Mouse (Mus musculus) cerebellum, adult 8-10 months (tissue): Measurements from ENCODE around the gene Psmg4.

ENCODE experiments used
- DNase-seq: peaks from one replicate; pipeline ENCODE4 v3.0.0; 2022

Psmg4 gene

GRCm38 (mm10) chr13:34162491-34163303 is at the start of gene Psmg4:
Psmg4 (plus strand) TSS chr13:34162964.
- DNase-seq, result peak; percentile 93

DNA sequence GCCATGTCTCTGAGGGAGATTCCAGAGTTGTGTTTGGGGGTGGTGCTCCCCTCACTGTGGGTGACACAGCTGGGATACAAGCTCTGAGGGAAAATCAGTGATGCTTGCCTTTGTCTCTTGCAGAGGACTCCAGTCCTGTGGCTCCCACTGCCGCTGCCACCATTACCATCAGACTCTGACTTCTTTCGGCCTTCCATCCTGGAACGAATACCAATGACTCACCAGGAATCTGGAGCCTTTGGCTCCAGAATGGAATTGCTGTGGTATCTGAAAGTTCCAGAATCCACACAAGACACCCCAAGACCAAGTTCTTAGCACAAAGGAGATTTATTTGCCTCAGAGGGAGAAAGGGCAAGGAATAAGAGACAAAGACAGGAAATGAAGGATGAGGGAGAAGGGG is 49.7 kb upstream of the Psmg4 start:
- no peak for DNase-seq

DNA sequence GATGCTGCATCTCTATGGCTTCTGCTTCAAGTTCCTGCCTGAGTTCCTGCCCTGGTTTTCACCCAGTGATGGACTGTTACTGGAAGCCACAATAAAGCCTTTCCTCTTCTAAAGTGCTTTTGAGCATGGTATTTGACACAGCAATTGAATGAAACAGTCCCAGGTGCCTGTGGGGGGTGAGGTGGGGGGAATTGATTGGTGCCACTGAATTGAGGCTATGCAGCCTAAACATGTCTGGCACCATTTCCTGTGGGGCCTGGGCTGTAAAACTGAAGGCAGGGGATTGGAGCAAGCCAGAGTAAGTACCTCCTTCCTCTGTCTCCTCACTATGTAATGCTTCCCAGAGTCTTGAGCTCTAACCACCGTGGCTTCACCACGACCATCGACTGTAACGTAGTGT is 48.1 kb upstream of the Psmg4 start:
- DNase-seq, result no peak

DNA sequence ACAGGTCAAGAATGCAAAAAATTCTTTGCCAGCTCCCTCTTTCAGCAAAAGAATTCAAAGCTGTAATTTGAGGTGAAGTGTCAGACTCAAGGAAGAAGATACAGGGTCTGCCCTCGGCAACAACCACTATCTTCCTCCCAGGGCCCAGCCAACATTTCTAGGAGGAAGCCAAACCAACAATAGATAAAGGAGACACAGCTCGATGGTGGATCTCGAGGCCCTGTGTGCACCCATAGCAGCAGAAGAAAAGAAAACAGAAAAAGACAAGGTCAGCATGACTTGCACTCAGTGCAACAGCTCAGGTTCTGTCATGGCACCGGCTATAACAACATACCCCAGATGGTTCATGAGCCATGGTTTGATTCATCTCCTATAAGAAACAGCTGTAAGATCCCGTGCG is 46.3 kb upstream of the Psmg4 start:
- DNase-seq, result no peak

DNA sequence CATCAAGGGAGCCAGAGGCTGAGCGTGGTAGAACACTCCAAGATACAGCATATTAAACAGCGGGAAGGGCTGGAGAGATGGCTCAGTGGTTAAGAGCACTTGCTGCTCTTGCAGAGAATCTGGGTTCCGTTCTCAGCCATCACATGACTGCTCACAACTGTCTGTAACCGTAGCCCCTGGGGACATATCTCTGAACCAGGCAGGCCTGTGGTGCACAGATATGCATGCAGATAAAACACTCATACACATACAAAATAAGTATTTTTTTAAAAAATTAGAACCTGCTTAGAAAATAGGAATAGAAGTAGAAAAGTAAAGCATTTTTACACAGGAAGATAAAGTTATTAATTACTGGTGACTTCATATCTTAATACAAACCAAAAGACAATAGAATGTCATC is 43.9 kb upstream of the Psmg4 start:
- no peak for DNase-seq

DNA sequence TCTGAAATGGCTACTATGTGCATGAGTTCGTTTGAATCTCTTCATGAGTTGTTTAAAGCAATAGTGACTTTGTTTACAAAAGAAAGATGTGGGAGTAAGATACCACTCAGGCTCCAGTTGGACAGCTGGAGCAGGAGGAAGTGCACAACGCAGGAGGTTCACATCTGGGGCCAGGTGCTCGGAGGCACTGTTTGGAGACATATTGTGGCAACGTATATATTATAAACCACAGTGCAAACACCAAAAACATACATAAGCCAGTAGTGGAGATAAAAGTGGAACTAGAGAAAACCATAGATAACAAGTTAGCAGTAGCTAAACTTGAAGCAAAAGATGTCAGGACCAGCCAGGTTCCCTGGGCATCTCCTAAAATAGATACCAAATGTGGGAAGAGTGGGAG is 43.4 kb upstream of the Psmg4 start:
- DNase-seq, result no peak

- no peak for DNase-seq
These were observed 42.2 kb upstream of the Psmg4 start for GRCm38 (mm10) chr13:34120536-34120935.

GRCm38 (mm10) chr13:34125711-34126110 is 37.1 kb upstream of the Psmg4 start:
- DNase-seq, result no peak

- DNase-seq, result no peak
These were observed 34.3 kb upstream of the Psmg4 start for GRCm38 (mm10) chr13:34128276-34129114.

DNA sequence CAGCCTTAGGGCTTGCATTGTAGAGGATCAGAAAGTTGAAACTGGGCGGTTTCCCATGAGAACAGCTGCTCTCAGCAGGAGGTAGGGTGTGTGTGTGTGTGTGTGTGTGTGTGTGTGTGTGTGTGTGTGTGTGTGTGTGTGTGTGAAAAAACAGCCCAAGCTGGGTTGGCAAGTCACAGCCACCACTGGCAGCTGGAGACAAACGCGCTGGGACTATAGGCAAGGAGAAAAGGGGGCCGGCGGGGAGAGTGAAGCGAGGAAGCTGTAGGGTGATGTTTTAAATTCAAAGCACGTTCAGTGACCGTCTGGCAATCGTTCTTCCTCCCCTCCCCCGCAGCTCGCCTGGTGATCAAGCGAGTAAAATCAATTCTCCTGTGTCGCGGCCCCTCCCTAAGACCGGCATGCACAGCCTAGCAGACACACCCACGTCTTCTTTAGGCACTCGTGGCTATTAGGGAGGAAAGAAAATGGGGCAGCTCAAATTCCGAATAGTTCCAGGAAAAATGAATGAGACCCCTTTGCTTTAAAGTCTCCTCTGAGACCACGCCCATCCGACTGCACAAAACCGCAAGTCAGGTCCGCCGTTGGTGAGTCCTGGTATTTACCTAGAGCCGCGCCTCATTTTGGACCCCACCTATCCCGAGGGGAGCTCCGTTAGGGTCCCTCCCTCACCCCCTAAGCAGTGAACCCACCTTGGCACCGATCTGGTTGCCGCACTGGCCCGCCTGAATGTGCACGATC is 33.1 kb upstream of the Psmg4 start:
- no peak for DNase-seq

DNA sequence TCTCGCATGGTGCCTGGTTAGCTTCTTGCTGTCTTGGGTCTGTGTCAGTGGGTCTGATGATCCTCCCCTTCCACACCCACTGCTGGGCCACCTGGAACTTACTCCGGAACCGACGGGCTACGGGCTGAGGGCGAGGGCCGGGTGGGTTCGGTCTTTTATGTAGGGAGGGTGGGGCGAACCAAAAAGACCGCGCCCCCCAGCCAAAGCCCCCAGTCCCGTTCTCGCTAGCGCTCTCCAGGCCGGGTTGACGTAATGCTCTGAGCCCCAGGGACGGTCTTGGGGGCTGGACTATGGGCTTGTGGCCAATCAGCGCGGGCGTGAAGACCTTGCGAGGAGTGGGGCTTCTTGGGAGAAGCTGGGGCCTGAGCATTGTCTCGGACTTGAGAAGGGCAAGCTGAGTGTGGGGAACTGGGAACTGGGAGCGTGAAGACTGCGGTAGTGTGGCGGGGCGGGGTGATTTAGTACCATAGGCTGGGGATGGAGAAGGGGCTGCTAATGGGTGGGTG is 32.5 kb upstream of the Psmg4 start, which contains the start of gene Tubb2b:
Tubb2b (minus strand) TSS at position 241 of the 506 bp plus-strand sequence.
- no peak for DNase-seq

DNA sequence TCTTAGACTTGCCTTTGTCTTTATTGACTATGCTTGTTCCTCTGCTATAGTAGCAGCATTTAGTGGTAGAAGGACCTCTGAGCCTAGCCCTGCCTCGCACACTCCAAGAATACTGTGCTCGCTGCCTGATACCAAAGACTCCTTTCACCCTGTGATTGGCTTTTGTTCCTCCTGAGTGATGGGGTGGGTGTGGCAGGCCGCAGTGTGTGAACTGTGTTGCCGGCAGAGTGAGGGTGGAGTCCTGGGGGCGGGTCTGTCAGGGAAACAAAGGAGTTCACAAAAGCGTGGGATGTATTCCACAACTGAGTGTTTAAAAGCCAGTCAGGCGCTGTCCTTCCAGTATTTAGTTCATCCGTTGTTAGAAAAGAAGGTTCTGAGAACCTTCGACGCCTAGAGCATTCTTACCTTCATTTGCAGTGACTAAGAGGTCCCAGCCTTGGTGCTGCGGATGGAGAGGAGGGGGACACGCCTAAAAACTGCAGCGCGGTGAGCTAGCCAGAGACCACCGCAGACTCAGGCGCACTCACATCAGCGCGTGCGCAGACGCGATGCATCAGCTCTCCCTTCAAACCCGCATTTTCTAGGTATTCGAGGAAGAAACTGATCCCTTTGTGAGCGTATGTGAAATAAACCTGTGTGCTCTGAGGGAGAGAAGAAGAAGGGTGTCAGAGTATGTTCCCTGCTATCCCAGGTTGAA is 31.6 kb upstream of the Psmg4 start:
- DNase-seq, result no peak

DNA sequence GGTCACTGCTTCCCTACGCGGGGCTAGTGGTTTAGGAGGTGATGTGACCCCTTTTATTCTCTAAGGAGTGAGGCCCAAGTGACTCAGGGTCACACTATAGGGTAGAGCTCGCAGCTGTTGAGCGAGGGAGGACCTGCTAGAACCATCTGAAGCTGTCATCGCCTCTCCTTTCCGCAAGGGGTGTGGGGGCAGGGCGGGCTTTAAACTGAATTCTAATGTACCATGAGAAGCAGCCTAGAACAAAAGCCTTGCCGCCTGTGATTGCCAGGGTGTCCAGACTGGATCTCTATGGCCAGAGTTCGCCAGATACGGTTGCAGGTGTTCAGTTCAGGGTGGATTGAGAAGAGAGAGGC is 31.1 kb upstream of the Psmg4 start:
- no peak for DNase-seq

- DNase-seq, result no peak
These were observed 30.5 kb upstream of the Psmg4 start for GRCm38 (mm10) chr13:34132299-34132698.

- no peak for DNase-seq
These were observed 29.9 kb upstream of the Psmg4 start for GRCm38 (mm10) chr13:34132875-34133274.

DNA sequence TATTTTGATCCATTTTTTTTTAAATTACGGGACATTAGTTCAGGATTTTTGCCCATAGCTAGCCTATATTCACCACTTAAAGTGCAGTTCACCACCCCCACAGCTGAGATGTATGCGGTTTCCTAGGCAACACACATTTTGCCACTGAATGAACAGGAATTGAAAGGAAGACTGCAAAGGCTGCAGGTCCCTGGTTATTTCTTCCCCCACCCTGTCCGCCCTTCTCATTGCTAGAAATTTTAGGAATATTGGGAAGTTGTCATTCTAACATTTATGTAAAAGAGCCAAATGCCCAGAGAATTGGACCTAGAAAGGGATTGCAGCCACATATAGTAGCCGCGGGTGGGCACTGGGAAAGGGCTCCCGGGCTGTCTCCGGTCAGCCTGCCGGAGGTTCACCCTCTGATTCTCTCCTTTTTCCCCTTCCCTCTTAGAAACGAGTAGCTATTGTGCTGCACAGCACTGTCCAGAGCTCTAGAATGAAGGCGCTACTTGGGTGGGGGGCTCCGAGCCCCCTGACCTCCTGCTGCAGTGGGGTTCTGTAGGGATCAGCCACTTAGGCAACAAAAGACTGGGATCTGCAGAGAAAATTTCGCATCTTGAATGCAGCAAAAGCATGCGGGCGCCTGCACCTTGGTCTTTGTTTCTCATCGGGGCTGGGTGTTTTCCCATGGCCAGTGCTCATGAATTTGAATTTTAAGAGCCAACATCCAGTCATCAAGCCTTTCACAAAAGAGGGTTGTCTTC is 29.3 kb upstream of the Psmg4 start:
- no peak for DNase-seq

- no peak for DNase-seq
These were observed 28.5 kb upstream of the Psmg4 start for GRCm38 (mm10) chr13:34134276-34134675.

- no peak for DNase-seq
These were observed 26.2 kb upstream of the Psmg4 start for GRCm38 (mm10) chr13:34136605-34137004.

- DNase-seq, result no peak
These were observed 19.4 kb upstream of the Psmg4 start for GRCm38 (mm10) chr13:34143389-34143788.

DNA sequence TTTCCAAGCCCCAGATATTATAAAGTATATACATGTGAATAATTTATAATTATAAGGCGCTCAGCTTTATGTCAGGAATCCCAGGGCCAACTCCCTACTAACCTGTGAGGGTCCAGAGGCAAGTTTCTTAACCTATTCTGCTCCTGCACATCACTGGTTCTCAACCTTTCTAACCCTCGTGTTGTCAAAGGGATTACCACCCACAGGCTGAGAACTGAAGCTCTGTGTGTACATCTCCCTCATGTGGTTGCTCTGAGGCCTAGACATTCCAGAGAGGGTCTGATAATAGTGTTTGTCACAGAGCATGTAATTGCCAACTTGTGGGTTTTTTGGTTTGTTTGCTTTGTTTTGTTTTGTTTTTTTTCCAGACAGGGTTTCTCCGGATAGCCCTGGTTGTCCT is 15.8 kb upstream of the Psmg4 start:
- no peak for DNase-seq

DNA sequence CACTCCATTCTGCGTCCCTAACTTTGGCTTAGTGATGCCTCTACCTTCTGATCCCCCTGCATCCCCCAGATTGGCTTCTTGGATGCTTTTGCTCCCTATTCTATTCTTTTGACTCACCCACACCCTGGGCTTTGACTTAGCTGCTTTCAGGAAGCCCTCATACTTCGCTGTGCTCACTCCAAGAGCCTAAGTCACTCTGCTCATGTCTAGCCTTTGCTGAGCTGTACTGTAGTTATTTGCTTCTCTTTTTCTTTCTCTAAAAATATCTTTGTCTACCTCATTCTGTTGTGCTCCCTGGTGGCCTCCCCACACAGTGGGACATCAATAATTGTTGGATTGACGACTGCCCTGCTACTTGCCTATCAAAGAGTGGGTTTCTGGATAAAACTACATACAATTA is 14.6 kb upstream of the Psmg4 start:
- DNase-seq, result no peak
